ENCODE assay signal across 11 mouse cellular contexts in genomic region chr11:95584651-95585050, GRCm38 (mm10). TPM values are rescaled to one million over a fixed set of nuclear protein-coding genes. Genes with fewer than 3 reads are reported as not detected.
A peak's percentile ranks its signal among the peaks of the same experiment; 100 is the strongest.
DNase-seq lines count a peak whose midpoint lies in the region; ATAC-seq and TF ChIP-seq lines count a peak whose summit lies in the region.
"Had no signal": no experiment of that assay in that cellular context is flagged by ENCODE, and none has a peak within 500 bp of the region (broad histone marks: within the 10 kb centered on the region; RNA-seq: fewer than 3 reads in every experiment).

No protein-coding gene starts in this region.

- H3K27me3 ChIP-seq in kidney, postnatal 0 days (ENCODE audit: insufficient read depth, low read length): peaks cover 21% of the 10 kb centered on the region
- peaks cover 75% of the 10 kb centered on the region for H3K27me3 ChIP-seq in forebrain, embryonic 11.5 days (ENCODE audit: control insufficient read depth, insufficient read depth, low read length)
- peaks cover 19% of the 10 kb centered on the region for H3K27me3 ChIP-seq in limb, embryonic 11.5 days (ENCODE audit: control insufficient read depth, insufficient read depth, low read length)
- peaks cover 41% of the 10 kb centered on the region for H3K27me3 ChIP-seq in stomach, embryonic 14.5 days (ENCODE audit: control insufficient read depth, insufficient read depth, low read length)
- peaks cover 2% of the 10 kb centered on the region; the same call in 1 of the 2 replicates for H3K27me3 ChIP-seq in cerebellum, adult 2 months (ENCODE audit: control insufficient read depth, insufficient read depth, low read length)

- peaks cover 27% of the 10 kb centered on the region for H3K4me1 ChIP-seq in kidney, postnatal 0 days (replicated peaks; ENCODE audit: insufficient read depth, low read length)
- H3K4me1 ChIP-seq in forebrain, embryonic 11.5 days (replicated peaks; ENCODE audit: control insufficient read depth, insufficient read depth, low read length): peaks cover 7% of the 10 kb centered on the region; the same call in 1 of the 2 replicates
- H3K4me1 ChIP-seq in limb, embryonic 11.5 days (ENCODE audit: control insufficient read depth, insufficient read depth, low read length): peaks cover 80% of the 10 kb centered on the region
- H3K4me1 ChIP-seq in stomach, embryonic 14.5 days (ENCODE audit: control insufficient read depth, insufficient read depth, low read length): peaks cover 28% of the 10 kb centered on the region
- peaks cover 4% of the 10 kb centered on the region for H3K4me1 ChIP-seq in cerebellum, adult 2 months (ENCODE audit: control insufficient read depth, insufficient read depth, low read length)

- H3K27ac ChIP-seq in kidney, postnatal 0 days: 0 out of 2 replicates have a peak overlapping the region, but pooled peaks have one; percentile 25
- no peak overlapping the region for H3K27ac ChIP-seq in forebrain, embryonic 11.5 days (ENCODE audit: low read depth, low read length)
- no peak overlapping the region for H3K27ac ChIP-seq in limb, embryonic 11.5 days (replicated peaks; ENCODE audit: low read depth, low read length)
- H3K27ac ChIP-seq in stomach, embryonic 14.5 days (ENCODE audit: low read length): no peak overlapping the region
- no peak overlapping the region for H3K27ac ChIP-seq in cerebellum, adult 2 months (ENCODE audit: insufficient read depth, low read length)
- H3K27ac ChIP-seq: liver, embryonic 14.5 days had no signal

- 13% methylated on average over 9 of the region's 9 CpGs for WGBS in kidney, postnatal 0 days
- 9% methylated on average over 9 of the region's 9 CpGs for WGBS in forebrain, embryonic 11.5 days
- 2% methylated on average over 9 of the region's 9 CpGs for WGBS in limb, embryonic 11.5 days
- 5% methylated on average over 9 of the region's 9 CpGs for whole genome bisulfite sequencing in stomach, embryonic 14.5 days
- 53% methylated on average over 9 of the region's 9 CpGs for WGBS in cerebellum, adult 2 months

- DNase-seq in kidney, postnatal 0 days (ENCODE audit: low spot score): no peak
- DNase-seq in kidney, postnatal 10 days: no peak
- peak; percentile 38 for DNase-seq in forebrain, embryonic 11.5 days (ENCODE audit: low spot score)
- no peak for DNase-seq in limb, embryonic 11.5 days (ENCODE audit: low spot score)
- DNase-seq in cerebellum, adult 2 months: no peak
- no peak for DNase-seq in right cerebral cortex, postnatal 4 days
- DNase-seq in urinary bladder, postnatal 4 days (ENCODE audit: low spot score in 2 of 2): no peak
- DNase-seq: right cerebral cortex, postnatal 25 days had no signal

- ATAC-seq in kidney, postnatal 0 days (replicated peaks; ENCODE audit: low FRiP score, low read depth): no peak
- no peak for ATAC-seq in forebrain, embryonic 11.5 days (replicated peaks; ENCODE audit: low FRiP score)
- no peak for ATAC-seq in limb, embryonic 11.5 days (ENCODE audit: insufficient number of reproducible peaks, low FRiP score, low TSS enrichment, low read depth)
- no peak for ATAC-seq in stomach, embryonic 14.5 days (ENCODE audit: insufficient number of reproducible peaks, insufficient read depth, low FRiP score, low read depth)

- H3K4me2 ChIP-seq in kidney, postnatal 0 days (ENCODE audit: low read length): peak overlapping the region; percentile 71
- H3K4me2 ChIP-seq in forebrain, embryonic 11.5 days (ENCODE audit: low read depth, low read length, severe bottlenecking): no peak overlapping the region; the same call in 1 of the 2 replicates
- H3K4me2 ChIP-seq in limb, embryonic 11.5 days (ENCODE audit: low read depth, severe bottlenecking): peak overlapping the region; percentile 61
- peak overlapping the region; percentile 73; the same call in 1 of the 2 replicates for H3K4me2 ChIP-seq in stomach, embryonic 14.5 days (replicated peaks; ENCODE audit: low read depth, low read length)

- H3K9ac ChIP-seq in kidney, postnatal 0 days (ENCODE audit: low read depth, low read length): no peak overlapping the region
- H3K9ac ChIP-seq in forebrain, embryonic 11.5 days (ENCODE audit: low read length): no peak overlapping the region
- H3K9ac ChIP-seq in limb, embryonic 11.5 days (ENCODE audit: low read length): no peak overlapping the region
- H3K9ac ChIP-seq in stomach, embryonic 14.5 days (replicated peaks; ENCODE audit: low read depth, low read length): no peak overlapping the region
- H3K9ac ChIP-seq: liver, embryonic 14.5 days had no signal

- H3K4me3 ChIP-seq in kidney, postnatal 0 days (replicated peaks; ENCODE audit: low read depth, low read length): peak overlapping the region; percentile 21; the same call in 1 of the 2 replicates
- peak overlapping the region; percentile 32; the same call in 1 of the 2 replicates for H3K4me3 ChIP-seq in forebrain, embryonic 11.5 days (ENCODE audit: low read depth, low read length)
- H3K4me3 ChIP-seq in limb, embryonic 11.5 days (ENCODE audit: low read depth, low read length): peak overlapping the region; percentile 39; the same call in 1 of the 2 replicates
- 0 out of 2 replicates have a peak overlapping the region, but pooled peaks have one; percentile 33 for H3K4me3 ChIP-seq in stomach, embryonic 14.5 days (ENCODE audit: low read depth, low read length)
- H3K4me3 ChIP-seq in cerebellum, adult 2 months (replicated peaks; ENCODE audit: insufficient read depth, low read depth, low read length): no peak overlapping the region

- no peak for TF ChIP-seq POLR2A in cerebellum, adult 2 months (IDR thresholded peaks at IDR 0.05; ENCODE audit: borderline replicate concordance, insufficient read depth, low read length)

- H3K36me3 ChIP-seq in kidney, postnatal 0 days (ENCODE audit: insufficient read depth, low read length): no peaks in the 10 kb centered on the region
- H3K36me3 ChIP-seq in forebrain, embryonic 11.5 days (ENCODE audit: control insufficient read depth, insufficient read depth, low read length): no peaks in the 10 kb centered on the region
- no peaks in the 10 kb centered on the region for H3K36me3 ChIP-seq in limb, embryonic 11.5 days (ENCODE audit: control insufficient read depth, insufficient read depth, low read length)
- no peaks in the 10 kb centered on the region for H3K36me3 ChIP-seq in stomach, embryonic 14.5 days (ENCODE audit: control insufficient read depth, insufficient read depth, low read length)
- H3K36me3 ChIP-seq: G1E had no signal

- TF ChIP-seq CTCF in kidney, postnatal 0 days (IDR thresholded peaks at IDR 0.05; ENCODE audit: low read depth): no peak
- no peak for TF ChIP-seq CTCF in cerebellum, adult 2 months (IDR thresholded peaks at IDR 0.05; ENCODE audit: borderline replicate concordance, insufficient read depth, low read depth, low read length)

- H3K9me3 ChIP-seq in kidney, postnatal 0 days (replicated peaks; ENCODE audit: low read length): no peaks in the 10 kb centered on the region
- no peaks in the 10 kb centered on the region for H3K9me3 ChIP-seq in forebrain, embryonic 11.5 days (ENCODE audit: control insufficient read depth, low read length)
- no peaks in the 10 kb centered on the region for H3K9me3 ChIP-seq in limb, embryonic 11.5 days (ENCODE audit: control insufficient read depth, low read length)
- no peaks in the 10 kb centered on the region for H3K9me3 ChIP-seq in stomach, embryonic 14.5 days (ENCODE audit: control insufficient read depth, low read depth, low read length)
- H3K9me3 ChIP-seq: G1E had no signal

RNA-seq across cellular contexts. Expression of gene Ngfr, which starts 2.9 kb away (rescaled TPM):
- 6.2 and 7.6 TPM in 2 replicates for polyA plus RNA-seq in kidney, postnatal 0 days (2015; fragmentation: Nextera tagmentation; extraction: Ambion mirVana)
- polyA plus RNA-seq in forebrain, embryonic 11.5 days (2014; fragmentation: Nextera tagmentation; extraction: Ambion mirVana): 10.5 and 11.5 TPM in 2 replicates
- polyA plus RNA-seq in limb, embryonic 11.5 days (2014; fragmentation: Nextera tagmentation; extraction: Ambion mirVana): 12.4 and 13.4 TPM in 2 replicates
- 8.5 and 9.3 TPM in 2 replicates for polyA plus RNA-seq in stomach, embryonic 14.5 days (2014; fragmentation: Nextera tagmentation; extraction: Ambion mirVana)
- polyA plus RNA-seq in cerebellum, adult 2 months (2012; rRNA removed): 4.5 and 6.4 TPM in 2 replicates
- polyA plus RNA-seq: G1E had no signal
